In the genomic region with DNA sequence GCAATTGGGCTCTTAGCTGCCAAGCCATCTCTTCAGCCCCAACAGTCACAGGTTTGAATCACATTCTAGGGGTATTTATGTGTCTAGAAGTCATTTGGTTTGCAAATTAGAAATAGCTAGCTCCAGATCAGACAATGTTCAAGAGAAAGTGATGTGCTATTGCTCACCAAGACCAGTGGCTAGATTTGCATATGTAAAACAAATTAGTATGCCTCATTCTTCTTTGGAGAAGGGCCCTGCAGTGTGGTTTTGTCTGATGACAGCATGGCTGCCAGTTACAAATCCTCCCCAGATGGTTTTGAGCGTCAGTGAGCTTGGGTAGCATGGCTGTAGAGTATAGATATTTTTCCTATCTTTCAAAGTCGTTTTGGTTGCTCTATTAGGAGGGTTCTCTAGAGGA, we compare ENCODE assay signal across 21 mouse cellular contexts.
DNase-seq lines count a peak whose midpoint lies in the region; ATAC-seq and TF ChIP-seq lines count a peak whose summit lies in the region.
"Had no signal": no experiment of that assay in that cellular context is flagged by ENCODE, and none has a peak within 500 bp of the region (broad histone marks: within the 10 kb centered on the region; RNA-seq: fewer than 3 reads in every experiment).

No protein-coding gene starts in this region.

- H3K9me3 ChIP-seq in CH12.LX (replicated peaks; ENCODE audit: low read length) = peaks cover 4% of the 10 kb centered on the region
- H3K9me3 ChIP-seq: embryonic facial prominence, embryonic 10.5 days; embryonic facial prominence, embryonic 12.5 days; forebrain, embryonic 15.5 days had no signal

- DNase-seq in frontal cortex, postnatal 36 days (ENCODE audit: low spot score in 2 of 2) = no peak
- peak; percentile 66 for DNase-seq in CH12.LX (ENCODE audit: extremely low read depth)
- peak; percentile 27 for DNase-seq in brain, embryonic 14.5 days (ENCODE audit: low read depth)
- no peak for DNase-seq in spleen, postnatal 14 days (ENCODE audit: low spot score in 2 of 2)
- DNase-seq: adrenal gland, adult 2 months; adrenal gland, postnatal 10 days; adrenal gland, postnatal 25 days; B cell, adult 2 months; cerebellum, adult 11 months; cerebellum, adult 18-20 months; cerebellum, adult 8-10 months; cerebellum, adult 9-11 months; cerebellum, postnatal 14 days; cerebellum, postnatal 36 days; forebrain, postnatal 0 days had no signal

- no peaks in the 10 kb centered on the region for H3K27me3 ChIP-seq in CH12.LX (replicated peaks)
- H3K27me3 ChIP-seq: embryonic facial prominence, embryonic 12.5 days; forebrain, embryonic 13.5 days; forebrain, embryonic 15.5 days had no signal

- H3K4me1 ChIP-seq in CH12.LX (ENCODE audit: control insufficient read depth in 1 of 2, insufficient read depth in 2 of 2) = peaks cover 2 to 12% of the 10 kb centered on the region in 2 experiments; a peak in 3 of 4 replicates
- H3K4me1 ChIP-seq: forebrain, embryonic 13.5 days; forebrain, embryonic 15.5 days had no signal

- no peak overlapping the region for H3K9ac ChIP-seq in CH12.LX (ENCODE audit: insufficient read depth, low read depth)
- H3K9ac ChIP-seq: embryonic facial prominence, embryonic 12.5 days; forebrain, embryonic 13.5 days; forebrain, embryonic 15.5 days; forebrain, postnatal 0 days had no signal

- no peak for TF ChIP-seq RAD21 in CH12.LX (IDR thresholded peaks at IDR 0.05; ENCODE audit: low read depth, low read length)

- TF ChIP-seq EP300 in CH12.LX (IDR thresholded peaks at IDR 0.05; ENCODE audit: low read length) = no peak

- no peak for TF ChIP-seq POLR2A in CH12.LX (IDR thresholded peaks at IDR 0.05; ENCODE audit: low read depth, low read length)
- no peak for TF ChIP-seq POLR2A in brain, embryonic 14.5 days (IDR thresholded peaks at IDR 0.05; ENCODE audit: borderline replicate concordance, extremely low read depth, insufficient read depth, insufficient read length, poor library complexity, severe bottlenecking)

- H3K79me2 ChIP-seq in CH12.LX (replicated peaks; ENCODE audit: control insufficient read depth, extremely low read depth, insufficient read depth, poor library complexity, severe bottlenecking) = no peaks in the 10 kb centered on the region

- dilution Hi-C loops in CH12.LX (cut with MboI; ENCODE audit: extremely low pct_ligation_motif_present, extremely low pct_unique_long_range_greater_than_20kb, low sequenced_read_pairs) = no loop called here

- H3K36me3 ChIP-seq in CH12.LX (replicated peaks in 1 of 2; ENCODE audit: control insufficient read depth in 1 of 2, insufficient read depth in 1 of 2, low read length in 1 of 2) = no peaks in the 10 kb centered on the region
- H3K36me3 ChIP-seq: embryonic facial prominence, embryonic 10.5 days; embryonic facial prominence, embryonic 12.5 days; forebrain, embryonic 15.5 days had no signal

- TF ChIP-seq CTCF in CH12.LX (conservative IDR thresholded peaks at IDR 0.05 in 1 of 2, IDR thresholded peaks at IDR 0.05 in 1 of 2; ENCODE audit: low read depth in 2 of 2, low read length in 2 of 2) = no peak
- no peak for TF ChIP-seq CTCF in brain, embryonic 14.5 days (IDR thresholded peaks at IDR 0.05; ENCODE audit: borderline replicate concordance, extremely low read depth, insufficient read depth, insufficient read length)

- H3K4me2 ChIP-seq in CH12.LX (ENCODE audit: insufficient read depth, low read depth, poor library complexity, severe bottlenecking) = no peak overlapping the region
- H3K4me2 ChIP-seq: embryonic facial prominence, embryonic 12.5 days; forebrain, embryonic 13.5 days; forebrain, embryonic 15.5 days had no signal

- in situ Hi-C loops in CH12.LX (cut with MboI; ENCODE audit: low pct_ligation_motif_present, low pct_unique_long_range_greater_than_20kb, low sequenced_read_pairs) = no loop called here

- ATAC-seq in frontal cortex, adult (ENCODE audit: low TSS enrichment) = peak; percentile 59; the same call in 1 of the 2 replicates
- ATAC-seq: CD4-positive, CD25-positive, alpha-beta regulatory T cell, adult 4 months; forebrain, embryonic 13.5 days; forebrain, embryonic 15.5 days had no signal

- no peak overlapping the region for H3K4me3 ChIP-seq in CH12.LX (replicated peaks in 1 of 3; ENCODE audit: low read depth in 2 of 3, low read length in 2 of 3, poor library complexity in 1 of 3)
- H3K4me3 ChIP-seq: embryonic facial prominence, embryonic 10.5 days; embryonic facial prominence, embryonic 12.5 days; forebrain, embryonic 13.5 days; forebrain, embryonic 15.5 days had no signal

- H3K27ac ChIP-seq in CH12.LX (ENCODE audit: insufficient read depth, low read depth) = no peak overlapping the region
- H3K27ac ChIP-seq: embryonic facial prominence, embryonic 10.5 days; embryonic facial prominence, embryonic 12.5 days; forebrain, embryonic 13.5 days; forebrain, embryonic 15.5 days had no signal

TF ChIP-seq in CH12.LX, 34 proteins besides CTCF, POLR2A, EP300 and RAD21:
- TF ChIP-seq ELF1 (IDR thresholded peaks at IDR 0.05; ENCODE audit: low read depth, low read length) = no peak
- TF ChIP-seq NRF1 (IDR thresholded peaks at IDR 0.05; ENCODE audit: low read depth, low read length) = no peak

Comparison
In these comparisons a context has a peak if more than half of its experiments do, and no peak if none do; other contexts are left out.
1. DNase-seq: peak in CH12.LX (single experiment) and brain, embryonic 14.5 days (single experiment); none in frontal cortex, postnatal 36 days (0 of 2) and spleen, postnatal 14 days (0 of 2).